Mouse (Mus musculus) brain, embryonic 14.5 days (tissue): ENCODE measurements at regions not wholly inside any gene's neighbourhood (a gene's known extent, or its start where the extent isn't known, plus 50 kb on each side); places are given as distances from the start of the nearest gene placed in this dataset.
A peak's percentile ranks its signal among the peaks of the same experiment; 100 is the strongest.

Experiments used
- DNase-seq: peaks from one replicate; pipeline ENCODE4 v3.0.0-alpha.2; 2011; ENCODE audit warnings: low read depth
- CTCF ChIP-seq: fragments of 200-500 bp; IDR thresholded peaks from 2 replicates; pipeline ENCODE4 v1.5.1; 2012; ENCODE audit warnings: inconsistent platforms, mild to moderate bottlenecking, moderate library complexity, borderline replicate concordance; ENCODE audit not compliant: insufficient read depth, insufficient read length; ENCODE audit errors: extremely low read depth
- POLR2A ChIP-seq: fragments of 200-500 bp; IDR thresholded peaks from 2 replicates; pipeline ENCODE4 v1.6.1; 2012; ENCODE audit warnings: mild to moderate bottlenecking, inconsistent platforms, borderline replicate concordance; ENCODE audit not compliant: poor library complexity, insufficient read depth, insufficient read length, severe bottlenecking; ENCODE audit errors: extremely low read depth

- no peak for TF ChIP-seq CTCF
- DNase-seq = no peak
Observed at GRCm38 (mm10) chr13:111936983-111937382, 128.2 kb upstream of the Map3k1 start.

- TF ChIP-seq CTCF (no peak), POLR2A (no peak)
- no peak for DNase-seq
Observed at GRCm38 (mm10) chr13:111938896-111939422, 130.2 kb upstream of the Map3k1 start.

DNA sequence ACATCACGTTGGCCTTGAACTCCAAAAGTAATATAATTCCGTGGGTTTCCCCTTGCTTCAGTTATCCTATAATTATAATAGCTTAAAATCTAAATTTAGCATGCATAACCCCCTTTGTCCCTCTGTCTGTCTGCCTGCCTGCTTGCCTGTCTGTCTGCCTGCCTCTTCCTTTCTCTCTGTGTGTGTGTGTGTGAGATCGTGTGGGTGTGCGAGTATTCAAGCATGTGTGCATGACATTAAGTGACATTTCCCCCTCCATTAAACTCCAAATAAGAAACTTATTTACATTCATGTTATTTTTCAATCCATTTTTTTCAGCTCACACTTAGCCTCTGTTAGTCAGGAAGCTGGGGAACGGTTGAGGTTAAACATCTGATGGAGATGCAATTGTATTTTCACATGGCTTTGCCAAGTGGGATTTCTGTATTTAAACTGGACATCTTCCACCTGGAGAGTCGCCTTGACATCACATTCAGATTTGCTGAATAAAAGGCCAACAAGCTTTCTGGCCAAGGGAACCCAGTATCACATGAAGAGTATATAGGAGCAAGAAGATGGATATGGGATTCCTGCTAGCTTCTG lies 130.8 kb upstream of the Map3k1 start:
- TF ChIP-seq CTCF = no peak
- no peak for TF ChIP-seq POLR2A
- DNase-seq = no peak

DNA sequence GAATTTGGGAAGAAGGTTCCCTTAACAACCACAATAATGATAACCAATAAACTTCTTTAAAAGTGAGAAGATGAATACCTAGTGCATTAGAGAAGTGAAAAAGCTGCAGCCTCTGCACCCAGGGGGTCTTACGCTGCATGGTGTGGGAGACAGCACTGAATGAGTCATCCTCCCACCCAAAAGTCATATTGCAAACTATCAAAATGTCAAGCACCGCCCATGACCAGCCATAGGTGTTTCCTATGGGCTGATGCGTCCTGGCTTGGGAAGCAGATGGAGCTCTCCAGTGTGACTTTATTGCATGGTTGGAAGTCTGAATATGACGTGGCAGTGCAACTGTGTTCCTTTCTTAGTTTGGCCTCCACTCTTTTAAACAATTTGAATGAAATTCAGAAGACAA lies 131.5 kb upstream of the Map3k1 start:
- TF ChIP-seq POLR2A (no peak), CTCF (no peak)
- DNase-seq = no peak

GRCm38 (mm10) chr13:111940796-111941513 lies 132.2 kb upstream of the Map3k1 start:
- no peak for TF ChIP-seq POLR2A
- TF ChIP-seq CTCF = no peak
- DNase-seq = no peak

DNA sequence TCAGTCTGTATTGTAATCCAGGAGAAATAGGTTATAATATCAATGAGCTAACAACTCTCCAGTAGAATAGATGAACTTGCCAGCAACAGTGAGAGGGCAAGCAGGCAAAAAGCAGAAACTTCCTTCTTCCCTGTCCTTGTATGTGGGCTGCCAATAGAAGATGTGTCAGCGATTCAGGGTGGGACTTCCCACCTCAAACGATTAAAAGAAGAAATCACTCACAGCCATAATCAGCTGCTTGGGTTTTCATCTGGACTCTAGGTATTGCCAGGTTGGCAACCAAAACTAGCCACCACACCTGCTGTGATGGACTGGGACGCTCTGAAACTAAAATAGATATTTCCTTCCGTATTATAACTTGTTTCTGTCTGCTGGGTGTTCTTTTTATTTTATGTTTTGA lies 133.2 kb upstream of the Map3k1 start:
- no peak for DNase-seq
- TF ChIP-seq CTCF (no peak), POLR2A (no peak)

DNA sequence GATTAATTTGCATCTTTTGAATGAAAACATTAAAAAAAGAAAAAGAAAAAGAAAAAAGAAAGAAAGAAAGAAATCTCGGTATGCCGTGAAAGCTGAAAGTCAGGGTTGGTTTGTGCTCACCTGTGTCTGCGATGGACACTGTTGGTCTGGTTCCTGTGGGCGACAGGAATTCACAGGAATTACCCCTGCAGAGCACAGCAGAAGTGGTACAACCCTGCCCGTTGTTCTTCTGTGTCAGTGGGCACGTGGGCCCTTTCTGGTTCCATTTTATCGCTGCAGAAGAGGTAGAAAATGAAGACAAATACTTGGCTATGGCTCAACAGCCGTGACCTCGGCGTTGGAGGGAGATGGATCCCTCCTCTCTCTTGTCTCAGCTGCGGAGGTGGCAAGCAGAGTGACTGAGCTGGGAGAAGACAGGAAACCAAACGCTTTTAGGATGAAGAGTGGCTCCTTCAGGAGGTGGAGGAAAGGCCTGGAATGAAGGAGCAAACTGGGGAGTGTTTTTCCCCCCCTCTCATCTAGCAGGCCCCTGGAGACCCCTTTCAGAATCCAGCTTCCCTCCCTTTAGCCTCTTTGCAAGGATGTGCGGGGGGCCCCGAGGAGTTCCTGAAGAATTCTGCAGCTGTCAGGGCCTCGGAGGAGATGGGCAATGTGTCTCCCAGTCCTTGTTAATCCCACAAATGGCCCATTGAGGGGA lies 134.7 kb upstream of the Map3k1 start:
- DNase-seq = peak; percentile 39
- TF ChIP-seq CTCF (no peak), POLR2A (no peak)

DNA sequence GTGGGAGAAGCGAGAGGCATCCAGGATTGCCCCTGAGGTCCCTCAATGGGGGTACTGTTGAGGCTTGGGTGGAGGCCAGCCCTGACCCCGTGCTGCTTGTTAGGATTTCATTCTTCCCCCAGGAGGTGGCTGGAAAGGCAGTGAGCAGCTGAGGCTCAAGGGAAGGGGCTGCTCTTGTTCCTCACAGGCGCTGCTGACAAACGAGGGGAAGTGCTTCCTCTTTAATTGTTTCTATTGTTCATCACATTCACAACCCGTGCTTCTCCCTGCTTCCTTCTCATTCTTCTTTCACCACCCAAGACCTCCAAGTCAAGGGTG lies 135.3 kb upstream of the Map3k1 start:
- DNase-seq = peak; percentile 79
- TF ChIP-seq CTCF (no peak), POLR2A (no peak)

- TF ChIP-seq CTCF (no peak), POLR2A (no peak)
Observed at GRCm38 (mm10) chr13:111946271-111946670, 137.5 kb upstream of the Map3k1 start.

DNA sequence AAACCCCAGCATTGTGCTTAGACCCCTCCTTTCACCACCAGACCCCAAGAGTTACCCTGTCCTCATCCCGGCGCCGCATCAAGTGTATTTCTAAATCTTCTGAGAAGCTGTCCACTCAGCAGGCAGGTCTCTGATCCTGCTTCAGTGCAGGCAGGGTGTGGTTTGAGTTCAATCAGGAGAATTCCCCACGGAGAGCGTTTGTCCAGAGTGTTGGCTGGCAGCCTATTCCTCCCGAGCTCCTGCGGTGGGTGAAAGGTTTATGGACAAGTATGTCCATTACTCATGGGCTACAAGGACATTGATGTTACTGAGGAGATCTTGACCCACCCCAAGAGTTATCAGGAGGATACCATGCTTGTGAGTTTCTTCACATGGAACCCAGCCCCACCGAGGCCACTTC lies 138.0 kb upstream of the Map3k1 start:
- TF ChIP-seq POLR2A (no peak), CTCF (no peak)
- no peak for DNase-seq

More at GRCm38 (mm10) chr13:111946271-111946670, 137.5 kb upstream of the Map3k1 start:
- DNase-seq = no peak

DNA sequence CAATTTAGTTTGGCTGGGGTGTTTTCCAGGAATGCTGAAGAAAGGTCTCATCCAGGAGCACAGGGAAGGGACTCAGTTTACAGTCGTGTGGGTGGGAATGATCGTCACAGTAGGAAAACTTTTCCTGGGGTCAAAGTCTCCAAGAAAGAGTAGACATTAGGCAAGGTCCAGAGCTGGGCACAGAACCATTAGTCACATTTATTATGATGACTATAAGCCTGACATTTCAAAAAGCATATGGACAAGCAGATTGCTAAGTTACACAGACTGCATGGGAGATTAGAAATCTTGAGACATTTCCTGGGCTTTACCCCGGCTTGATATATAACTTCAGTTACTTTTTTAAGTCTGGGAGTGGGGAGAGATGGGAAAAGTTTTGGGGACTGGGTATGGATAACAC lies 139.6 kb upstream of the Map3k1 start:
- DNase-seq = no peak
- TF ChIP-seq CTCF (no peak), POLR2A (no peak)
